In genomic region chr7:122101014-122101746, GRCm38 (mm10) we compare ENCODE assay signal across 1 mouse cellular context.
A peak's percentile ranks its signal among the peaks of the same experiment; 100 is the strongest.
TF ChIP-seq lines count a peak whose summit lies in the region.

No protein-coding gene starts in this region.

TF ChIP-seq in MEL, 35 proteins besides CTCF, POLR2A, EP300 and RAD21:
- TF ChIP-seq ZNF384 (IDR thresholded peaks at IDR 0.05; ENCODE audit: low read depth, low read length) = peak; percentile 72
- peak; percentile 67; the same call in 1 of the 2 replicates for TF ChIP-seq CHD1 (IDR thresholded peaks at IDR 0.05; ENCODE audit: low read depth, low read length)
- TF ChIP-seq MAZ (IDR thresholded peaks at IDR 0.05; ENCODE audit: low read depth, low read length) = 0 out of 2 replicates have a peak, but pooled peaks have one; percentile 21
- TF ChIP-seq MAX (IDR thresholded peaks at IDR 0.05; ENCODE audit: low read length) = peak; percentile 68
- peak; percentile 57; the same call in 1 of the 2 replicates for TF ChIP-seq POLR2AphosphoS2 (IDR thresholded peaks at IDR 0.05; ENCODE audit: low read length)
